Mouse (Mus musculus): ENCODE results near the gene Gm26992. TPM values are rescaled to one million over a fixed set of nuclear protein-coding genes. Genes with fewer than 3 reads are reported as not detected.

Gm26992 gene
- polyA plus RNA-seq, 1 experiment from 2014 or later, result not detected

DNA sequence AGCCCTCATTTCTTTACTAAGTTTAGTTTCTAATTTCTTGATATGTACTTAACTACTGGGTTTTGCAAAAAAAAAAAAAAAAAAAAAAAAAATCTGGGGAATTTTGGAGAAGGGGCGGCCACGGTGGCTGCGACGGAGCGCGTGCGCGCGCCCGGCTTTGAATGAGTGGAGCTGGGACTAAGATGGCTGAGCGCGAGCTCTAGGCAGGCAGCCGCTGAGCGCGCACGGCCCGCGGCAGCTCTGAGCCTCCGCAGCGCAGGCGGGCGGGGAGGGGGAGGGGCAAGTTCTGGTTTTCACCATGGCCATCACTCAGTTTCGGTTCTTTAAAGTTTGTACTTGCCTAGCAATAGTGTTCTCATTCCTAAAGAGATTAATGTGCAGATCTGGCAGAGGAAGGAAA is 107.4 kb downstream of the Gm26992 start:
- H3K27me3 ChIP-seq, result no peaks in the 10 kb centered on the region
- no peaks in the 10 kb centered on the region for H3K9me3 ChIP-seq
- no peaks in the 10 kb centered on the region for H3K36me3 ChIP-seq
- 2% methylated on average over 23 of the region's 23 CpGs for WGBS
- H3K4me3 ChIP-seq, result peak overlapping the region; percentile 27
- peaks cover 7% of the 10 kb centered on the region for H3K4me1 ChIP-seq
- H3K4me2 ChIP-seq (replicated peaks), result peak overlapping the region; percentile 54
- no peak overlapping the region for H3K27ac ChIP-seq
- H3K9ac ChIP-seq, result 0 out of 2 replicates have a peak overlapping the region, but pooled peaks have one; percentile 31
- peak; percentile 84; the same call in 1 of the 2 replicates for ATAC-seq (ENCODE audit: low FRiP score, low read depth)

Other genes with a start within 250 kb of the Gm26992 start
- 2.6 and 2.7 TPM in 2 replicates for gene Nap1l2, start 235.4 kb upstream of the Gm26992 start, polyA plus RNA-seq (2015; fragmentation: Nextera tagmentation; extraction: Ambion mirVana)
- gene Cdx4, start 100.6 kb upstream of the Gm26992 start, polyA plus RNA-seq (2015; fragmentation: Nextera tagmentation; extraction: Ambion mirVana), result not detected in 2 replicates
- gene Chic1, start 65.5 kb upstream of the Gm26992 start, polyA plus RNA-seq (2015; fragmentation: Nextera tagmentation; extraction: Ambion mirVana), result 3.8 TPM in 2 replicates
- gene Tsx, start 7.5 kb upstream of the Gm26992 start, polyA plus RNA-seq (2015; fragmentation: Nextera tagmentation; extraction: Ambion mirVana), result 0.56 and 0.61 TPM in 2 replicates
- not detected in 2 replicates for gene Zcchc13, start 208.6 kb downstream of the Gm26992 start, polyA plus RNA-seq (2015; fragmentation: Nextera tagmentation; extraction: Ambion mirVana)